Mouse (Mus musculus) limb, embryonic 11.5 days (tissue): ENCODE data around the gene Olfr815. TPM values are rescaled to one million over a fixed set of nuclear protein-coding genes. Genes with fewer than 3 reads are reported as not detected.
"Not testable (repeated sequence)": the region's sequence is repeated elsewhere in the genome, so short reads cannot be mapped to it uniquely, and the experiment has no call there.

Experiments
- ATAC-seq: fragments of 200-750 bp; cut with Nextera tagmentation; 2 replicates; pipeline ENCODE4 v1.8.0; 2017; ENCODE audit warnings: low read depth; ENCODE audit not compliant: insufficient number of reproducible peaks, low FRiP score, low TSS enrichment
- DNase-seq: peaks from one replicate; pipeline ENCODE4 v3.0.0-alpha.2; 2015; ENCODE audit warnings: low spot score
- H3K27ac ChIP-seq: fragments of 300-500 bp; sonication (generic); replicated peaks from 2 replicates; pipeline ENCODE4 v1.5.1; 2014; ENCODE audit warnings: low read depth, mild to moderate bottlenecking, low read length
- H3K27me3 ChIP-seq: fragments of 300-500 bp; sonication (generic); 2 replicates; pipeline ENCODE4 v1.6.1; 2014; ENCODE audit warnings: mild to moderate bottlenecking, low read length, mixed read lengths; ENCODE audit not compliant: control insufficient read depth, insufficient read depth
- H3K36me3 ChIP-seq: fragments of 300-500 bp; sonication (generic); 2 replicates; pipeline ENCODE4 v1.6.1; 2014; ENCODE audit warnings: mild to moderate bottlenecking, low read length, moderate library complexity, mixed read lengths; ENCODE audit not compliant: control insufficient read depth, insufficient read depth
- H3K4me1 ChIP-seq: fragments of 300-500 bp; sonication (generic); 2 replicates; pipeline ENCODE4 v1.6.1; 2014; ENCODE audit warnings: low read length, mixed read lengths; ENCODE audit not compliant: control insufficient read depth, insufficient read depth
- H3K4me2 ChIP-seq: fragments of 300-500 bp; sonication (generic); 2 replicates; pipeline ENCODE4 v1.6.1; 2014; ENCODE audit warnings: low read depth, mild to moderate bottlenecking, moderate library complexity; ENCODE audit not compliant: severe bottlenecking
- H3K4me3 ChIP-seq: fragments of 300-500 bp; sonication (generic); 2 replicates; pipeline ENCODE4 v1.5.1; 2014; ENCODE audit warnings: low read depth, low read length
- H3K9ac ChIP-seq: fragments of 300-500 bp; sonication (generic); 2 replicates; pipeline ENCODE4 v1.6.1; 2014; ENCODE audit warnings: mild to moderate bottlenecking, low read length
- H3K9me3 ChIP-seq: fragments of 300-500 bp; sonication (generic); 2 replicates; pipeline ENCODE4 v1.6.1; 2016; ENCODE audit warnings: low read length; ENCODE audit not compliant: control insufficient read depth
- WGBS: fragments of 180-500 bp; shearing (Covaris S2); extraction: QIAGEN DNeasy Blood & Tissue Kit; methylation state at CpG from one replicate; pipeline ENCODE4 v1.1.7; 2014; 5-methylcytosine and 5-hydroxymethylcytosine counted together
- polyA plus RNA-seq: library from polyadenylated mRNA; unstranded; fragments of >200 nt; fragmentation: Nextera tagmentation; extraction: Ambion mirVana; gene quantifications from 2 replicates; pipeline ENCODE4 v1.2.1, GENCODE M21; 2014

Olfr815 gene
- polyA plus RNA-seq = not detected in 2 replicates

DNA sequence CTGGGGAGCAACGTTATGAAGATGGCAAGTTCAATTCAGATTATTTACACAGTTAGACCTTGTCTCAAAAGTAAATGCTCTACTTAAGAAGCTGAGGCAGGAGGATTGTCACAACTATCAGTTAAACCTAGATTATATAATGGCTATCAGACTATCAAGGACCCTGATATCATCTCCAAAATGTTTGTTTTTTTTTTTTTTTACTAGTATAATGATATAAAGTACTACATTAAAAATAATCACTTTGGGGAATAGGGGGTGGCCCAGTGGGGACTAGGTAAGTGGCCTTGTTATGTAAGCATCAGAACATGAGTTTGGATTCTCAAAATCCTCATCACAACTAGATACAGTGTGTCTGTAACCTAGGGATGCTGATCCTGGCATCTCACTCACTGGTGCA lies at the start of gene Olfr815:
Olfr815 (minus strand) TSS at position 101 of the 400 bp plus-strand sequence.
- H3K36me3 ChIP-seq, H3K27me3 ChIP-seq, DNase-seq, H3K4me1 ChIP-seq, H3K4me2 ChIP-seq, H3K9ac ChIP-seq, H3K27ac ChIP-seq, H3K9me3 ChIP-seq, ATAC-seq, H3K4me3 ChIP-seq: not testable (repeated sequence)
- no CpG with 5 or more reads among the region's 1 CpGs for WGBS

- WGBS = 95% methylated on average over 2 of the region's 2 CpGs
- no peaks in the 10 kb centered on the region for H3K9me3 ChIP-seq
- H3K4me2 ChIP-seq = no peak within 1 kb of the TSS
- H3K4me3 ChIP-seq = no peak within 1 kb of the TSS
- no peaks in the 10 kb centered on the region for H3K4me1 ChIP-seq
- H3K27ac ChIP-seq = no peak within 1 kb of the TSS
- no peaks in the 10 kb centered on the region for H3K27me3 ChIP-seq
- no peak within 1 kb of the TSS for H3K9ac ChIP-seq
- no peak for DNase-seq
- H3K36me3 ChIP-seq = no peaks in the 10 kb centered on the region
- ATAC-seq = no peak
Measured at GRCm38 (mm10) chr10:129949000-129949399, 43.3 kb upstream of the Olfr815 start, which contains the start of gene Olfr818. Gene Olfr818, minus strand, starts transcription at chr10:129949100.

GRCm38 (mm10) chr10:129915497-129915896 lies 9.8 kb upstream of the Olfr815 start, which contains the start of gene Olfr816:
Gene Olfr816, minus strand, starts transcription at chr10:129915597.
- Histone ChIP-seq H3K9me3 (no peaks in the 10 kb centered on the region), H3K4me2 (no peak within 1 kb of the TSS), H3K4me3 (no peak within 1 kb of the TSS), H3K27ac (no peak within 1 kb of the TSS), H3K4me1 (no peaks in the 10 kb centered on the region), H3K9ac (no peak within 1 kb of the TSS), H3K27me3 (no peaks in the 10 kb centered on the region), H3K36me3 (no peaks in the 10 kb centered on the region)
- WGBS = 73% methylated on average over 1 of the region's 1 CpGs
- no peak for DNase-seq
- ATAC-seq = no peak

GRCm38 (mm10) chr10:129885934-129886333 lies 19.7 kb downstream of the Olfr815 start:
- no peak overlapping the region for H3K4me3 ChIP-seq
- ATAC-seq = no peak

GRCm38 (mm10) chr10:129885496-129885895 lies 20.2 kb downstream of the Olfr815 start:
- WGBS = 71% methylated on average over 6 of the region's 6 CpGs
- H3K27me3 ChIP-seq, H3K4me3 ChIP-seq, ATAC-seq, H3K4me2 ChIP-seq, H3K27ac ChIP-seq, H3K9ac ChIP-seq, H3K4me1 ChIP-seq, H3K9me3 ChIP-seq, DNase-seq, H3K36me3 ChIP-seq: not testable (repeated sequence)

More at GRCm38 (mm10) chr10:129885934-129886333, 19.7 kb downstream of the Olfr815 start:
- no peak for DNase-seq
- Histone ChIP-seq H3K27me3 (no peaks in the 10 kb centered on the region), H3K9ac (no peak overlapping the region), H3K9me3 (no peaks in the 10 kb centered on the region), H3K36me3 (no peaks in the 10 kb centered on the region), H3K27ac (no peak overlapping the region), H3K4me2 (no peak overlapping the region), H3K4me1 (no peaks in the 10 kb centered on the region)
- 93% methylated on average over 7 of the region's 7 CpGs for WGBS

- H3K36me3 ChIP-seq, H3K27ac ChIP-seq, H3K27me3 ChIP-seq, H3K4me3 ChIP-seq, ATAC-seq, H3K9me3 ChIP-seq, DNase-seq, H3K4me2 ChIP-seq, H3K9ac ChIP-seq, H3K4me1 ChIP-seq: not testable (repeated sequence)
- WGBS = no CpG with 5 or more reads among the region's 1 CpGs
Measured at GRCm38 (mm10) chr10:129879751-129880150, 25.9 kb downstream of the Olfr815 start, which contains the start of gene Olfr814. Gene Olfr814, minus strand, starts transcription at chr10:129879851.

DNA sequence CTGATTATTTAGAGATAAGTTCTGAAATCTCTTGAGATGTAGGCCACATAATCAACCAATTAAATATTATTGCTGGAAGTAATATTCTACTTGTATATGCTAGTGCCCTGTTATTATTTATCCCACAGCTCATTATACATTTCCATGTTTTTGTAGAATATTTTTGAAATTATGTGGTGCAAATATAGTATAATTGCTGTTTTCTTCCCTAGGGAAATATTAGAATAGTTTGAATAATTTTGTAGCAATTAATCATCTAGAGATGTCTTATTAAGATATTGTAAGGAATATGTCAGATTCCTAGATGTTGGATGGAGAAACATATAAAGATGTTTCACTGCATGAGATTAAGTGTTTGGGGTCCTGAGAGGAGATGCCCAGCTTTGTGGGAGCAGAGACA lies 50.6 kb downstream of the Olfr815 start, which contains the start of gene Olfr813:
Olfr813 (plus strand) TSS at position 301 of the 400 bp plus-strand sequence.
- no peak for ATAC-seq
- Histone ChIP-seq H3K9ac (no peak within 1 kb of the TSS), H3K27ac (no peak within 1 kb of the TSS), H3K36me3 (no peaks in the 10 kb centered on the region), H3K4me2 (no peak within 1 kb of the TSS), H3K4me1 (no peaks in the 10 kb centered on the region), H3K27me3 (no peaks in the 10 kb centered on the region), H3K9me3 (no peaks in the 10 kb centered on the region), H3K4me3 (no peak within 1 kb of the TSS)
- no peak for DNase-seq
